Mouse (Mus musculus): ENCODE measurements around the gene Apol9a.
"Not testable (repeated sequence)": the region's sequence is repeated elsewhere in the genome, so short reads cannot be mapped to it uniquely, and the experiment has no call there.

GRCm38 (mm10) chr15:77397450-77398132, 13.3 kb downstream of the Apol9a start:
- TF ChIP-seq CTCF, EP300 (IDR thresholded peaks at IDR 0.05): not testable (repeated sequence)
